Mouse (Mus musculus) gonadal fat pad, adult 2 months (tissue): ENCODE results near the gene Stx18. TPM values are rescaled to one million over a fixed set of nuclear protein-coding genes. Genes with fewer than 3 reads are reported as not detected.

ENCODE experiments used
- DNase-seq: peaks from one replicate; pipeline ENCODE4 v3.0.0-alpha.2; 2012; ENCODE audit warnings: low read depth
- polyA plus RNA-seq: library from polyadenylated mRNA; depleted of rRNA; stranded (reverse); fragments of >200 nt; gene quantifications from 2 replicates; pipeline ENCODE4 v1.2.3, GENCODE M21; 2012; rRNA removed

The Stx18 gene
- 25.0 and 26.9 TPM in 2 replicates for polyA plus RNA-seq

GRCm38 (mm10) chr5:38038710-38039592 lies at the start of gene Stx18:
Stx18 (plus strand) TSS chr5:38038742.
- DNase-seq, result peak; percentile 30

DNA sequence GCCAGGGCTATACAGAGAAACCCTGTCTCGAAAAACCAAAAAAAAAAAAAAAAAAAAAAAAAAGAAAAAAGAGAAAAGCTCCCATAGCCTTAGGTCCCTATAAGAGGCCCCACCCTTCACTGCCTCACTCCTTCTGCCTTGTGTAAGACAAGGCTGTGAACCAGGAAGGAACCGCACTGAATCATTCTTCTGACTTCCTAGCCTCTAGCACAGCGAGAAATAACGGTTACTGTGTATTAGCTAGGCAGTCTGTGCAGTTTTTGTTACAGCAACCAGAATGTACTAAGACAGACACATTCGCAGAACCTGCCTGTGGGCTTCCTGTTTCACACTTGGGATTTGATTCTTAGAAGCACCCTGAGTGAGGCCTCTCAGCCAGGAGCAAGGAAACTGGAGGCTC lies 46.2 kb upstream of the Stx18 start:
- no peak for DNase-seq

DNA sequence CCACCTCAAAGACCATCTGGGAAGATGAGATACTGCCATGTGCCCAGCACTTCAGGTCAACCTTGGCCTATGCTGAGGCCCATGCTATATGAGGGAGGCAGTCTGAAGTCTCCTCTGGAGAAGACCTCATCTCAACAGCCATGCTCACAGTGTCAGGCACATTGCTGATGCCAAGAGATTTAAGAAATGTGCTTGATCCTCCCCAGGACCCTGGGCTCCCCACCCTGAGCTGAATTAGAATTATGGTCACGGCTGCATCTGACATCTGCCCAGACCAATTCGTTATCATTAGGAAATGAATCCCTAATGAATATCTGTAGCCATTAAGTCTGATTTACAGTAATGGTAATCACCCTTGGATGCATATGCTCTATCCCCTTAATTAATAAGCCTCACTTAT lies 39.7 kb upstream of the Stx18 start:
- no peak for DNase-seq

GRCm38 (mm10) chr5:38002573-38002972 lies 36.0 kb upstream of the Stx18 start:
- DNase-seq, result no peak

DNA sequence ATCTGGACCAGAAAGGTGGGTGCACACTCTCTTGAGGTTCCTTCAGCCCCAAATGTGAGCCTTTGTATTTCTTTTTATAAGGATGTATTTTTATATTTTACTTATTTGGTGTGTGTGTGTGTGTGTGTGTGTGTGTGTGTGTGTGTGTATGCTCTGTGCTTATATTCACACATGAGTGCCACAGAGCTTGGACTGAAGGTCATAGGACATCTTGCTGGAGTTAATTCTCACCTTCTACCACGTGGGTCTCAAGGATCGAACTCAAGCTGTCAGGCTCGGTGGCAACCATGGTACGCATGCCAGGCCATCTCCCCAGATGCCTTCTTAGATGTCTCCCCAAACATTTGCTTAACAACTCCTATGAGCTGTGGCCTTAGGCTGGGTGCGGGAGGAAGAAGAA lies 33.8 kb upstream of the Stx18 start:
- DNase-seq, result no peak

DNA sequence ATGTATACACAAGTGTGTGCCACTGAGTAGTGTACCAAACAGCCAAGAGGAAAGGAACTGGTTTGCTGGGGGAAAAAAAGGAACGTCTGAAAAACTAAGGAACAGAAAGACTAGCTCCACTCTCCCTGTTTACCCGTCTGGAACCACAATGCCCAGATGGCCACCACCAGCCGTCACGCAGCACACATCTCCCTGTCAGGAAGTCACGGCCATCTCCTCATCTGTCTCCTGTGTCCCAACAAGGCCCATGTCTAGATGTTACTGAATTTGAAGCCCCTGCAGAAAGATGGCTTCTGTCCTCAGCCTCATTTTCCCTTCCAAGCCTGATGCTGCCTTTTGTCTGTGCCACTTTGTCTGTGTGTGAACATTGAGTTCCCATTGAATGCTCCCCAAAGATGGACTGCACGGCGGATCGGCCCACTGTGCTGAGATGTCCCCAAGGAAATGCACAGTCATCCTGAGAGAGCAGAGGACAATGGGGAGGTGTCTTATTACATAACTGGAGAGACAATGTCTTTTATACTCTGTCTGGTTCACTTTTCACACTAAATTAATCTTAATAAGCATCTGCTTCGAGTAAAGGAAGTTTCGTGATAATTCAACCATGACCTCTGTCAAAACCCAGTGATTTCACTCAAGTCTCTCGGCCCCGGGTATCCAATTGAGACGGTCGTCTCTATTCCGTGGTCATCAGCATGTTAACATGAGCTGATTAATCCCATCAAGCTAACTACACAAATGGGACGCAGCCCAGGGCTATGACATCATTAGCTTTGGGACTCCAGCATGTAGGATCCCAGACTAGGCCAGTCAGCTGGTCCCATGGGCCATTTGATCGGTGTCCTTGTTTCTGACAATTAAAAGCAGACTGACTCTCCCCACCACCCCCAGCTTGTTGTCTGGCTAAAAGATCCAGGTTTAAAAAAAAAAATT lies 31.9 kb upstream of the Stx18 start:
- DNase-seq, result no peak

DNA sequence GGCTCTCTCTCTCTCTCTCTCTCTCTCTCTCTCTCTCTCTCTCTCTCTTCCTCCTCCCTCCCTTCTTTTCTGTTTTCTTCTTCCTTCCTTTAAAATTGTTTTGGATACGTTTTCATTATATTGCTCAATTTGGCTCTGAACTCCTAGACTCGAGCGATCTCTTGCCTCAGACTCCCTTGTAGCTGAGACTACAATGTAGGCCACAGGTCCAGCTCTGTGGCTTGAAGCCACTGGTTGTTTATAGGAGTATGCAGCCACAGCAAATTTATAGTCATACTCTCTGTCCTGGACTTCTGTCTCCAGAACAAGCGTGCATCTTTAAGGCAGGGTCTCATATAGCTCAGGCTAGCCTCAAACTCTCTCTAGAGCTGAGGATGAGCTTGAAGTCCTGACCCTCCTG lies 29.5 kb upstream of the Stx18 start:
- no peak for DNase-seq

- DNase-seq, result no peak
Measured at GRCm38 (mm10) chr5:38014916-38015315, 23.6 kb upstream of the Stx18 start.

- no peak for DNase-seq
Measured at GRCm38 (mm10) chr5:38016945-38017344, 21.6 kb upstream of the Stx18 start.

GRCm38 (mm10) chr5:38027656-38028055 lies 10.9 kb upstream of the Stx18 start:
- DNase-seq, result no peak

- DNase-seq, result no peak
Measured at GRCm38 (mm10) chr5:38038274-38038673, 268 bp upstream of the Stx18 start.

DNA sequence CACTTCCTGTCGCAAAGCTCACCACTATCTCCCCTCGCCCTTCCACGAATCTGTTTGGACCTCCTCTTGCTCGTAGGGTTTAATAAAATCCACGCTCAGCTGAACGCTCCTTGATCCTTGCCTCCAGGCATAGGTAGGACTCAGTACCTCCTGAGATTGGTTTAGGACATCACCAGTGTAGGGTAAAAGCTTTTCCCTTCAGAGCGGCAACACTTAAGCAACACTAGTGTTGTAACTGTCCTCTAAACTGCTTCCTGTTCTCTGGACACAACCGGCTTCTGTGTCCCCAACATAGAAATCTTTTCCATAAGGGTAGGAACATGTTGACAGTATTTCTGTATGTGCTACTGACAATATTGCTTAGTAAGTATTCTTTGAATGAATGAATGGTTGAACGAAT lies 1.3 kb downstream of the Stx18 start:
- DNase-seq, result peak; percentile 36

DNA sequence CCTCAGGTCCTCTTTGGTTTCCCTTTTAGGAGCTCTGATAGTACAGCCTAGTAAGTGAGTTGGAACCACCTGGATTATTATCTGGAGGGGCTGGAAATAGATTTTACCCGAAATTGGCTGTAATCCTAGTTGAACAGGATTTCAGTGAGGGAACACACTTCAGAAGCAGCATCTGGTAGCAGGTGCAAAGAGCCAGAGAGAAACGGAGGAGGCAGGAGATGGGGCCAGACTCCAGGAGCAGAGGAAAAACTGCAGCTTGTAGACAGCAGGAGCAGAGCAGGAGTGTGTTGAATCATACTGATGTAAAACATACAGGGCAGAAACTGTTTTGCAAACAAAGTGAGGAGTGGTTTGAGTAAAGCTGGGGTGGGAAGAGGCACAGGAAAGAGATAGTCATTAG lies 6.4 kb downstream of the Stx18 start:
- no peak for DNase-seq

GRCm38 (mm10) chr5:38048177-38048576 lies 9.6 kb downstream of the Stx18 start:
- DNase-seq, result no peak

DNA sequence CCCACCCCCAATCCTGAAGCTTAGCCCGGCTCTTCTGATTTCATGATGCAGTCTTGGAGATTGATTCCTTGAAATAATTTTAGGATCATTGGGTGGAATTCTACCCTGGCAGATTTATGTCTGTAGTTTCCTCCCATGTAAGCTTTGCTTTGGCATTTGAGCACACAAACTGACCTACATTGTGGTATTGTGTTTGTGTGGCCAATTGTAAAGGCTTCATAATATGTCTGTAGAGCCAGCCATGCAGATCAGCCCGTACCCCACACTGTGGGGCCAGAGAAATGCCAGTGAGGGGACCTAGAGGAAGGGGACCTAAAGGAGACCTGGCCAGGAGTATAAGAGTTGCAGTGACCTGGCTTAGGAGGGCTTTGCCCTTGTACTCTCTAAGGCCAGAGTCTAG lies 22.5 kb downstream of the Stx18 start:
- DNase-seq, result no peak

DNA sequence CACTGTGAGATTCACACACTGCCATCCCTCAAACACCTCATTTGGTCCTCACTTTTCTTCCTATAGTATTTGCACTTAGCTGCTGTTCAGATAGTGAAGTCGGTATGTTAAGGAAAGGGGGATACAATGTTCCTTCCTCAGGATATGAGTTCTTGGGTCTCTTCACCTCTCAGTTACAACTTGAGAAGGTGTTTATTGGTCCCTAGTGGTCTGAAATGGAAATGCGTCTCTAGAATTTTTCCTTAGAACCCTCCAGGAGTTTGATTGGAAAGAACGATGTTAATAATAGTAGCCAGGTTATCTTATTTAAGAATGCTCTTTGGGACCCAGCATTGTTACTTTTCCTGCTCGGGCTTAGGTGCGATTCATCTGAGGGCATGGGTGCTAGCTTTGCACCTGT lies 24.2 kb downstream of the Stx18 start:
- DNase-seq, result no peak

GRCm38 (mm10) chr5:38063339-38063738 lies 24.8 kb downstream of the Stx18 start:
- DNase-seq, result no peak

- DNase-seq, result no peak
Measured at GRCm38 (mm10) chr5:38064043-38064575, 25.6 kb downstream of the Stx18 start.

GRCm38 (mm10) chr5:38064701-38065100 lies 26.2 kb downstream of the Stx18 start:
- no peak for DNase-seq

- no peak for DNase-seq
Measured at GRCm38 (mm10) chr5:38065454-38065853, 26.9 kb downstream of the Stx18 start.

DNA sequence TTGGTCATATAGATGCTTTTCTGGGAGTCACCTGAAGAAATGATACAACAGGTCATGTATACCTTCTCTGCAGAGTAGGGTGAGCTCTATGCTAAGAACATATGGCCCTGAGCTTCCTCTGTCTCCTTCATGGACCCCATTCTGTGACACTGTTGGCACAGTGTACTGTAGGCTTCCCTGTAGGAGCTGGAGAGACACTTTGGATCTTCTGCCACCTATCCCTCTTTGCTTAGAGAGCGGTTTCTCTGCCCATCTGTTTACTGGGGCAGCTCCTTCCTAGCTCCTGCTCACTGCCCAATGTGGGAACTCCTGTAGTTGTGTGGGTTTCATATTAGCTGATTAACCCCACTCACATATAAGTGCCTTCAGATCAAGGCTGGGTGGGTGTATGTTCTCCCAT lies 28.1 kb downstream of the Stx18 start:
- DNase-seq, result no peak

DNA sequence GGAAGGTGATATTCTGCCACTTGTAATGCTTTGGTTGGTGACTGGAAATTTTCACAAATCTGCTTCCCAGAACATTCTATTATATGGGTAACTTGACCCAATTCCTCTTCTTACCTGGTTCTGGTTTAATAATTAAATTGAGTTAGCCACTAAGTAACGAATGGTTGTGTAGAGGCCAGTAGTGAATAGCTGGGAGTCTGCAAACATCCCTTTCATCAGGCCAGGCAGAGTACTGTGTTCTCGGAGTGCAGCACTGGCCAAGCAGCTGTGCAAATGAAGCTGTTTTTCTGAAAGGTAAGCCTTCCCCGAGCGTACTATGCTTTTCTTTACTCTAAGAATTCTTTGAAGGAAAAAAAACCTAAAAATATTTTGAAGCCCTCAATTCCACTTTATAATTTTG lies 37.8 kb downstream of the Stx18 start:
- no peak for DNase-seq
